Mouse (Mus musculus): ENCODE measurements around the gene Hoxa4. TPM values are rescaled to one million over a fixed set of nuclear protein-coding genes. Genes with fewer than 3 reads are reported as not detected.

Hoxa4 gene
- total and polyA plus RNA-seq, 3 experiments: 0.19 TPM; not detected in 2

- H3K9ac ChIP-seq (ENCODE audit: insufficient read depth, low read depth): no peak overlapping the region
- peaks cover 0 to under 1% of the 10 kb centered on the region in 2 experiments for H3K36me3 ChIP-seq (replicated peaks in 1 of 2; ENCODE audit: control insufficient read depth in 1 of 2, insufficient read depth in 1 of 2, low read length in 1 of 2)
- no peak overlapping the region for H3K27ac ChIP-seq (ENCODE audit: insufficient read depth, low read depth)
- no peak overlapping the region for H3K4me3 ChIP-seq (replicated peaks in 1 of 3; ENCODE audit: low read depth in 2 of 3, low read length in 2 of 3, poor library complexity in 1 of 3)
- H3K27me3 ChIP-seq (replicated peaks): no peaks in the 10 kb centered on the region
- no peak overlapping the region for H3K4me2 ChIP-seq (ENCODE audit: insufficient read depth, low read depth, poor library complexity, severe bottlenecking)
- DNase-seq (ENCODE audit: extremely low read depth): no peak
- TF ChIP-seq RAD21 (IDR thresholded peaks at IDR 0.05; ENCODE audit: low read depth, low read length): peak; percentile 11
- no peak for TF ChIP-seq HCFC1 (IDR thresholded peaks at IDR 0.05; ENCODE audit: low read depth, low read length)
- no peak for TF ChIP-seq NRF1 (IDR thresholded peaks at IDR 0.05; ENCODE audit: low read depth, low read length)
- 0 out of 4 replicates have a peak, but pooled peaks of 1 of the 2 experiments have one; percentile 8 for TF ChIP-seq CTCF (conservative IDR thresholded peaks at IDR 0.05 in 1 of 2, IDR thresholded peaks at IDR 0.05 in 1 of 2; ENCODE audit: low read depth in 2 of 2, low read length in 2 of 2)
- H3K79me2 ChIP-seq (replicated peaks; ENCODE audit: control insufficient read depth, extremely low read depth, insufficient read depth, poor library complexity, severe bottlenecking): no peaks in the 10 kb centered on the region
- H3K9me3 ChIP-seq (replicated peaks; ENCODE audit: low read length): no peaks in the 10 kb centered on the region
- in situ Hi-C loops (cut with MboI; ENCODE audit: low pct_ligation_motif_present, low pct_unique_long_range_greater_than_20kb, low sequenced_read_pairs): no loop called here
- dilution Hi-C loops (cut with MboI; ENCODE audit: extremely low pct_ligation_motif_present, extremely low pct_unique_long_range_greater_than_20kb, low sequenced_read_pairs): no loop called here
- peaks cover 0 to 18% of the 10 kb centered on the region in 2 experiments; a peak in 2 of 4 replicates for H3K4me1 ChIP-seq (ENCODE audit: control insufficient read depth in 1 of 2, insufficient read depth in 2 of 2)
Observed at GRCm38 (mm10) chr6:52197271-52197670, 5.7 kb upstream of the Hoxa4 start.

GRCm38 (mm10) chr6:52196811-52197210 lies 5.3 kb upstream of the Hoxa4 start:
- Histone ChIP-seq H3K9ac (ENCODE audit: insufficient read depth, low read depth) (no peak overlapping the region), H3K27me3 (replicated peaks) (no peaks in the 10 kb centered on the region), H3K4me1 (ENCODE audit: control insufficient read depth in 1 of 2, insufficient read depth in 2 of 2) (peaks cover 0 to 18% of the 10 kb centered on the region in 2 experiments; a peak in 2 of 4 replicates), H3K27ac (ENCODE audit: insufficient read depth, low read depth) (no peak overlapping the region), H3K79me2 (replicated peaks; ENCODE audit: control insufficient read depth, extremely low read depth, insufficient read depth, poor library complexity, severe bottlenecking) (no peaks in the 10 kb centered on the region), H3K36me3 (replicated peaks in 1 of 2; ENCODE audit: control insufficient read depth in 1 of 2, insufficient read depth in 1 of 2, low read length in 1 of 2) (no peaks in the 10 kb centered on the region), H3K9me3 (replicated peaks; ENCODE audit: low read length) (peaks cover 5% of the 10 kb centered on the region), H3K4me2 (ENCODE audit: insufficient read depth, low read depth, poor library complexity, severe bottlenecking) (no peak overlapping the region), H3K4me3 (replicated peaks in 1 of 3; ENCODE audit: low read depth in 2 of 3, low read length in 2 of 3, poor library complexity in 1 of 3) (no peak overlapping the region)
- TF ChIP-seq ELF1 (IDR thresholded peaks at IDR 0.05; ENCODE audit: low read depth, low read length) (no peak), NELFE (IDR thresholded peaks at IDR 0.05; ENCODE audit: low read depth, low read length) (no peak), NRF1 (IDR thresholded peaks at IDR 0.05; ENCODE audit: low read depth, low read length) (no peak), MAZ (IDR thresholded peaks at IDR 0.05; ENCODE audit: low read depth, low read length) (no peak), PAX5 (IDR thresholded peaks at IDR 0.05; ENCODE audit: low read length) (no peak), KAT2A (IDR thresholded peaks at IDR 0.05; ENCODE audit: insufficient replicate concordance, low read length) (no peak), HCFC1 (IDR thresholded peaks at IDR 0.05; ENCODE audit: low read depth, low read length) (no peak), USF2 (conservative IDR thresholded peaks at IDR 0.05; ENCODE audit: low read depth, low read length) (no peak), CHD2 (IDR thresholded peaks at IDR 0.05; ENCODE audit: low read length) (no peak), EP300 (IDR thresholded peaks at IDR 0.05; ENCODE audit: low read length) (no peak), BHLHE40 (IDR thresholded peaks at IDR 0.05; ENCODE audit: low read depth, low read length) (no peak), POLR2A (IDR thresholded peaks at IDR 0.05; ENCODE audit: low read depth, low read length) (no peak), MXI1 (IDR thresholded peaks at IDR 0.05; ENCODE audit: low read depth, low read length) (no peak), SMC3 (IDR thresholded peaks at IDR 0.05; ENCODE audit: low read depth, low read length) (no peak), UBTF (IDR thresholded peaks at IDR 0.05; ENCODE audit: low read depth, low read length) (no peak), IRF4 (IDR thresholded peaks at IDR 0.05; ENCODE audit: low read depth, low read length) (no peak), JUND (conservative IDR thresholded peaks at IDR 0.05; ENCODE audit: low read depth, low read length) (no peak), CHD1 (IDR thresholded peaks at IDR 0.05; ENCODE audit: low read depth, low read length) (no peak), E2F4 (IDR thresholded peaks at IDR 0.05; ENCODE audit: insufficient replicate concordance, low read depth, low read length) (no peak), CTCF (conservative IDR thresholded peaks at IDR 0.05 in 1 of 2, IDR thresholded peaks at IDR 0.05 in 1 of 2; ENCODE audit: low read depth in 2 of 2, low read length in 2 of 2) (no peak)
- dilution Hi-C loops (cut with MboI; ENCODE audit: extremely low pct_ligation_motif_present, extremely low pct_unique_long_range_greater_than_20kb, low sequenced_read_pairs): no loop called here
- no peak for DNase-seq (ENCODE audit: extremely low read depth)
- in situ Hi-C loops (cut with MboI; ENCODE audit: low pct_ligation_motif_present, low pct_unique_long_range_greater_than_20kb, low sequenced_read_pairs): no loop called here

All from CH12.LX (cell line).